Mouse (Mus musculus) forebrain, embryonic 15.5 days (tissue): ENCODE measurements at regions not wholly inside any gene's neighbourhood (a gene's known extent, or its start where the extent isn't known, plus 50 kb on each side); places are given as distances from the start of the nearest gene placed in this dataset.

Experiments used
- ATAC-seq: fragments of 200-750 bp; cut with Nextera tagmentation; replicated peaks from 2 replicates; pipeline ENCODE4 v1.8.0; 2017; ENCODE audit warnings: mild to moderate bottlenecking, moderate TSS enrichment, moderate library complexity
- H3K27ac ChIP-seq: fragments of 300-500 bp; sonication (generic); replicated peaks from 2 replicates; pipeline ENCODE4 v1.5.1; 2015; ENCODE audit warnings: mild to moderate bottlenecking, inconsistent platforms
- H3K27me3 ChIP-seq: fragments of 300-500 bp; sonication (generic); 2 replicates; pipeline ENCODE4 v1.6.1; 2015; ENCODE audit warnings: inconsistent platforms
- H3K36me3 ChIP-seq: fragments of 300-500 bp; sonication (generic); 2 replicates; pipeline ENCODE4 v1.6.1; 2015; ENCODE audit warnings: mild to moderate bottlenecking, inconsistent platforms
- H3K4me1 ChIP-seq: fragments of 300-500 bp; sonication (generic); 2 replicates; pipeline ENCODE4 v1.6.1; 2015; ENCODE audit warnings: inconsistent platforms
- H3K4me2 ChIP-seq: fragments of 300-500 bp; sonication (generic); replicated peaks from 2 replicates; pipeline ENCODE4 v1.6.1; 2015; ENCODE audit warnings: mild to moderate bottlenecking, inconsistent platforms
- H3K4me3 ChIP-seq: fragments of 300-500 bp; sonication (generic); 2 replicates; pipeline ENCODE4 v1.5.1; 2015; ENCODE audit warnings: mild to moderate bottlenecking, inconsistent platforms
- H3K9ac ChIP-seq: fragments of 300-500 bp; sonication (generic); replicated peaks from 2 replicates; pipeline ENCODE4 v1.6.1; 2015; ENCODE audit warnings: mild to moderate bottlenecking, inconsistent platforms
- H3K9me3 ChIP-seq: fragments of 300-500 bp; sonication (generic); 2 replicates; pipeline ENCODE4 v1.6.1; 2016; ENCODE audit warnings: inconsistent platforms
- WGBS: fragments of 180-500 bp; shearing (Covaris S2); methylation state at CpG from one replicate; pipeline ENCODE4 v1.1.7; 2015; ENCODE audit warnings: mixed read lengths; 5-methylcytosine and 5-hydroxymethylcytosine counted together

DNA sequence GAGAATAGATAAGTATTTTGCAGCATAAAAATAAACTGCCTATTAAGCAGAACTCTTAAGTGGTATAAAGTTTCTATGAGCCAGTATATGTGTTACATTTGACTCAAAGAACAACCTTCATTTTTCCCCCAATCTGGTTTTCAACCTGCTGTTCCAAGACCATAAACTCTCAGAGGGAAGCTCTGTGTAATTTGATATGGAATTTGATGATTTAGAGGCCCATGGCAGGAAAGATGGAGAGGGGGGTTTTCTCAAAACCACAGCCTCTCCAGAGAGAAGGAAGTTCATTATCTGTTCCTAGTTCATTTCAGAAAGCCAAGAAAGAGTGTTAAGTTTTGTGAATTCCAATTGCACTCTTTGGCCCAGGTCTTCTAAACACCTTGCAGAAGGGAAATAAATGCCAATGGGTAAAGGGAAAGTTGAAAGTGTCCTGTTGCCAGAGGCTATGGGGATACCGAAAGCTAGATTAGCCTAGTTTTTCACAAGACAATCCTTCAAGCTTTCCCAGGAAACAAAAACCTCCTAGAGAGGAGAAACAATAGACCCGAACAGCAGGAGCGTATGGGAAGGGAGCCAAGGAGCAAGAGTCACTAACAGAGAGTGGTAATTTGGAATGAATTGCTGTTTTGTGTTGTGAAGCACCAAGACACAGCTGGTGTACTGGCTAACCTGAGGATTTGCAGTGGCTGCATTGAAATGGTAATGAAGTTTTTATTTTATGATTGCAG lies 165.2 kb upstream of the Atp2b1 start:
- Histone ChIP-seq H3K4me2 (no peak overlapping the region), H3K4me1 (peaks cover 6% of the 10 kb centered on the region), H3K27me3 (no peaks in the 10 kb centered on the region), H3K27ac (no peak overlapping the region), H3K9ac (no peak overlapping the region), H3K9me3 (no peaks in the 10 kb centered on the region), H3K36me3 (no peaks in the 10 kb centered on the region), H3K4me3 (no peak overlapping the region)
- ATAC-seq: peak; percentile 79
- 3% methylated on average over 3 of the region's 3 CpGs for WGBS

DNA sequence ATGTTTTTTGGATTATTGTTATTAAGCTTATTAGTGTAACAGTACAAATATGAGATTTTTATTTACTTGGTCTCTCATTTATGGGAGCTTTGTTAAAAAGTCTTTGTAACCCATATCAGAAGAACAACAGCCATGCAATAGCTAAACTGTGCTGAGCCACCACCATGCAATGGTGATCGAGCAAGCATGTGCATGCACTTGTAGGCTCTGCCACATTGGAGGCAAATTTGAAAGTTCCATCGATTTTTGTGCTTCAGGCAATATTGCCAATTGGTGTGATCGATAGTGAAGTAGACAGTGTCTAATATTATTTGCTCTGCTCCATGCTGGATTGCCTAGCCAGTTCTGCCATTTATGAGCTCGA lies 164.6 kb upstream of the Atp2b1 start:
- Histone ChIP-seq H3K27ac (no peak overlapping the region), H3K4me3 (no peak overlapping the region), H3K36me3 (no peaks in the 10 kb centered on the region), H3K4me1 (peaks cover 6% of the 10 kb centered on the region), H3K9me3 (no peaks in the 10 kb centered on the region), H3K27me3 (no peaks in the 10 kb centered on the region), H3K9ac (no peak overlapping the region), H3K4me2 (no peak overlapping the region)
- WGBS: 44% methylated on average over 4 of the region's 4 CpGs
- peak; percentile 60 for ATAC-seq

GRCm38 (mm10) chr10:98751376-98752058 lies 162.7 kb upstream of the Atp2b1 start:
- Histone ChIP-seq H3K9me3 (no peaks in the 10 kb centered on the region), H3K4me3 (no peak overlapping the region), H3K27ac (no peak overlapping the region), H3K27me3 (no peaks in the 10 kb centered on the region), H3K4me1 (peaks cover 6% of the 10 kb centered on the region), H3K36me3 (no peaks in the 10 kb centered on the region), H3K4me2 (no peak overlapping the region), H3K9ac (no peak overlapping the region)
- WGBS: 49% methylated on average over 11 of the region's 11 CpGs
- peak; percentile 43; the same call in 1 of the 2 replicates for ATAC-seq

DNA sequence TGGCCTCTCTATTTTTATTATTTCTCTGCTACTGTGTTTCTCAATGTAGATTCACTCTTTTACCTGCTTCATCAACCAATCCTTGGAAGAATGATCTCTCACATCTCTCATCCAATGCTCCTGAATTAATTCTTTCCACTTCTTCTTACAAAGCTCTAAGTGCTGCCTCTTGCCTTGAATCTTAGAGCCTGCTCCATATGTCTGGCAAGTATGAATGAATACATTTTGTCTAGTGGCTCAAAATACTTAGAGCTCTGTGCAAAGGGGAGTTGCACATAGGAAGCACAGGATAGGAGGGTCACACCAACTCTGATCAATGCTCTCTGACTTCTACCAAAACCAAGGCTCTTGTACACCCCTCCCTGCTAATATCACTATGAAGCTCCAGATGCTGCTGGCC lies 153.1 kb upstream of the Atp2b1 start:
- Histone ChIP-seq H3K27ac (no peak overlapping the region), H3K4me3 (no peak overlapping the region), H3K4me2 (no peak overlapping the region), H3K27me3 (no peaks in the 10 kb centered on the region), H3K4me1 (no peaks in the 10 kb centered on the region), H3K9ac (no peak overlapping the region), H3K9me3 (no peaks in the 10 kb centered on the region), H3K36me3 (no peaks in the 10 kb centered on the region)
- no peak for ATAC-seq

DNA sequence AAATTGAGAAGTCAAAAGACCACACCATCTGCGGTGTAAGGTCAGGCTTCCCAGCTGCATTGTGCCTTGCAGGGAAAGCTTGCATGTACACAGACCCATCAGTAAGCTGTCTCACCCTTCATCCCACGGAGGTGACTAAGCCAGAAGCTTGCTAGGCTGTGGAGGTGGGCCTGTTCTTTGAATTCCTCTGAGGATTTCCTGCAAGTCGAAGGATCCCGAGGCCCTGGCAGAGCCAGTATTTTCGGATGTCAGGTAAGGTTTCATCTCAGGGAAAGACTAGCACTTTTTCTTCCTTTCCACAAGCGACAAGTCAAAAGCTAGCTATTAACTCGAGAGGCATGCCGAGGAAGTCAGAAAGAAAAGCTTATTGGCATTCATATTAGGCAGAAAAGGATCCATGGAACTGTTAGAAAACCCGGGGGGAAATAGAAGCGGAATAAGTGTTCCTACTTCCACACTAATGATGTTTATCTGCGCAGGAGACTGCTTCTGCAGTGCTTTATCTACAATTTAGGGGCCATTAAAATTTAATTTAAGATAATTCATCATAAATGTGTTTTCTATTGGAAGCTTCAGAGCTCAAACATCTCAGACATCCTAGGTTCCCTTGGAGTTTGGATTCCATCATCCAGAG lies 148.3 kb upstream of the Atp2b1 start:
- Histone ChIP-seq H3K4me3 (no peak overlapping the region), H3K36me3 (no peaks in the 10 kb centered on the region), H3K27me3 (no peaks in the 10 kb centered on the region), H3K4me1 (no peaks in the 10 kb centered on the region), H3K9ac (no peak overlapping the region), H3K27ac (no peak overlapping the region), H3K9me3 (no peaks in the 10 kb centered on the region), H3K4me2 (no peak overlapping the region)
- no peak for ATAC-seq
- 69% methylated on average over 11 of the region's 11 CpGs for WGBS

- ATAC-seq: no peak
- 84% methylated on average over 1 of the region's 1 CpGs for WGBS
Observed at GRCm38 (mm10) chr10:98779783-98780182, 134.4 kb upstream of the Atp2b1 start.

DNA sequence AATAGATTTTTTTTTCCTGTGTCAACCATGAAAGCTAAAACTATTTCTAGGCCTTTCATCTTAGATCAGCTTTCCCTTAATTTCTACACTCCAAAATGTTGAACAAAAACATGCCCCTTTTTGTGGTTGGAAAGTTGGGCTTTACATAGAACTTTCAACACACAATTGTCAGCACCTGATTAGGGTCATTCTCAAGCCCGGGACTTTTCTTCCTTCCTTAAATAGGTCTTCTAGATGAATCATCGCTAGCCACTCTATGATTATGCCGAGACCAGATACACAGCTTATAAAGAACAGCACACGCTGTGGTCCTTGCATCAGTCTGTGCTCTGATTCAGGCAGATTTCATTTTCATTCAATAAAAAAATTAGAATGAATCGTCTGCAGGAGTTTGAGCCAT lies 133.3 kb upstream of the Atp2b1 start:
- WGBS: 92% methylated on average over 5 of the region's 5 CpGs
- no peak overlapping the region for H3K4me3 ChIP-seq
- H3K9ac ChIP-seq: no peak overlapping the region
- no peak for ATAC-seq
- H3K4me2 ChIP-seq: no peak overlapping the region
- no peaks in the 10 kb centered on the region for H3K9me3 ChIP-seq
- H3K27me3 ChIP-seq: no peaks in the 10 kb centered on the region
- H3K36me3 ChIP-seq: no peaks in the 10 kb centered on the region
- H3K27ac ChIP-seq: no peak overlapping the region
- H3K4me1 ChIP-seq: no peaks in the 10 kb centered on the region

More at GRCm38 (mm10) chr10:98779783-98780182, 134.4 kb upstream of the Atp2b1 start:
- Histone ChIP-seq H3K27me3 (no peaks in the 10 kb centered on the region), H3K36me3 (no peaks in the 10 kb centered on the region), H3K27ac (no peak overlapping the region), H3K9me3 (no peaks in the 10 kb centered on the region), H3K4me1 (no peaks in the 10 kb centered on the region), H3K9ac (no peak overlapping the region), H3K4me2 (no peak overlapping the region), H3K4me3 (no peak overlapping the region)

- no peak overlapping the region for H3K27ac ChIP-seq
- no peaks in the 10 kb centered on the region for H3K4me1 ChIP-seq
- H3K4me3 ChIP-seq: no peak overlapping the region
- H3K36me3 ChIP-seq: no peaks in the 10 kb centered on the region
- no peak overlapping the region for H3K9ac ChIP-seq
- H3K4me2 ChIP-seq: no peak overlapping the region
- no peaks in the 10 kb centered on the region for H3K27me3 ChIP-seq
- no peak for ATAC-seq
- no peaks in the 10 kb centered on the region for H3K9me3 ChIP-seq
- WGBS: 21% methylated on average over 3 of the region's 3 CpGs
Observed at GRCm38 (mm10) chr10:98781888-98782351, 132.3 kb upstream of the Atp2b1 start.

- Histone ChIP-seq H3K36me3 (no peaks in the 10 kb centered on the region), H3K4me1 (no peaks in the 10 kb centered on the region), H3K9me3 (no peaks in the 10 kb centered on the region), H3K27ac (no peak overlapping the region), H3K4me2 (no peak overlapping the region), H3K27me3 (no peaks in the 10 kb centered on the region), H3K4me3 (no peak overlapping the region), H3K9ac (no peak overlapping the region)
- WGBS: 93% methylated on average over 1 of the region's 1 CpGs
- no peak for ATAC-seq
Observed at GRCm38 (mm10) chr10:98785411-98785810, 128.8 kb upstream of the Atp2b1 start.

DNA sequence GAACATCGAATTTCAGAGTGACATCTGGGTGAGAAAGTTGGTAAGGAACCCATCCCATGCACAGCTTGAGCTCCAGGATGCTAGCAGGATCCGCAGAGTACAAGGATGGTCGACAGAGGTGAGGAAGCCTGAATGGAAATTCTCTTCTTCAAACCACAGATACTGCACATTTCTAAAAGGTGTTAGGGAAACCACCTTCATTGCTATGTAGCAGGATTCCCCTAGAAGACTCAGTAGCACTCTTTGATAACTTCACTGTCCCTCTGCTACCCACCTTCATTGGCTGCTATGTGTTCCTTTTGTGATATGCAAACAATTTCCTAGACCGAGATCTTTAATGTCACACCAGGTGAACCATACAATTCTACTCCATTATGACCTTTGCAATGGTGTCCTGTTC lies 128.1 kb upstream of the Atp2b1 start:
- Histone ChIP-seq H3K27me3 (no peaks in the 10 kb centered on the region), H3K9ac (no peak overlapping the region), H3K36me3 (no peaks in the 10 kb centered on the region), H3K4me2 (no peak overlapping the region), H3K9me3 (no peaks in the 10 kb centered on the region), H3K27ac (no peak overlapping the region), H3K4me1 (no peaks in the 10 kb centered on the region), H3K4me3 (no peak overlapping the region)
- ATAC-seq: no peak
- WGBS: 86% methylated on average over 4 of the region's 4 CpGs

- Histone ChIP-seq H3K36me3 (no peaks in the 10 kb centered on the region), H3K9me3 (no peaks in the 10 kb centered on the region), H3K27ac (no peak overlapping the region), H3K4me3 (no peak overlapping the region), H3K27me3 (no peaks in the 10 kb centered on the region), H3K4me1 (no peaks in the 10 kb centered on the region), H3K4me2 (no peak overlapping the region), H3K9ac (no peak overlapping the region)
- 95% methylated on average over 9 of the region's 9 CpGs for WGBS
- ATAC-seq: no peak
Observed at GRCm38 (mm10) chr10:98789763-98790162, 124.4 kb upstream of the Atp2b1 start.

- Histone ChIP-seq H3K4me1 (no peaks in the 10 kb centered on the region), H3K27me3 (no peaks in the 10 kb centered on the region), H3K4me2 (no peak overlapping the region), H3K36me3 (no peaks in the 10 kb centered on the region), H3K27ac (no peak overlapping the region), H3K9ac (no peak overlapping the region), H3K9me3 (no peaks in the 10 kb centered on the region), H3K4me3 (no peak overlapping the region)
- 95% methylated on average over 3 of the region's 3 CpGs for WGBS
- no peak for ATAC-seq
Observed at GRCm38 (mm10) chr10:98790456-98790855, 123.8 kb upstream of the Atp2b1 start.
